Mouse (Mus musculus) midbrain, embryonic 16.5 days (tissue): ENCODE results near the gene Olfr553. TPM values are rescaled to one million over a fixed set of nuclear protein-coding genes. Genes with fewer than 3 reads are reported as not detected.
"Not testable (repeated sequence)": the region's sequence is repeated elsewhere in the genome, so short reads cannot be mapped to it uniquely, and the experiment has no call there.

Experiments
- ATAC-seq: fragments of 200-750 bp; cut with Nextera tagmentation; 2 replicates; pipeline ENCODE4 v1.8.0; 2017; ENCODE audit warnings: moderate TSS enrichment
- H3K27ac ChIP-seq: fragments of 300-500 bp; sonication (generic); 2 replicates; pipeline ENCODE4 v1.5.1; 2014; ENCODE audit warnings: mild to moderate bottlenecking, low read length, mixed read lengths
- H3K27me3 ChIP-seq: fragments of 300-500 bp; sonication (generic); 2 replicates; pipeline ENCODE4 v1.6.1; 2014; ENCODE audit warnings: low read depth, low read length, mixed read lengths; ENCODE audit not compliant: control insufficient read depth, insufficient read depth
- H3K36me3 ChIP-seq: fragments of 300-500 bp; sonication (generic); 2 replicates; pipeline ENCODE4 v1.6.1; 2014; ENCODE audit warnings: mild to moderate bottlenecking, low read length, moderate library complexity, mixed read lengths; ENCODE audit not compliant: control insufficient read depth, insufficient read depth
- H3K4me1 ChIP-seq: fragments of 300-500 bp; sonication (generic); 2 replicates; pipeline ENCODE4 v1.6.1; 2014; ENCODE audit warnings: mild to moderate bottlenecking, low read length, mixed read lengths; ENCODE audit not compliant: control insufficient read depth, insufficient read depth
- H3K4me2 ChIP-seq: fragments of 300-500 bp; sonication (generic); 2 replicates; pipeline ENCODE4 v1.6.1; 2014; ENCODE audit warnings: mild to moderate bottlenecking, low read length, mixed read lengths
- H3K4me3 ChIP-seq: fragments of 300-500 bp; sonication (generic); 2 replicates; pipeline ENCODE4 v1.5.1; 2014; ENCODE audit warnings: low read depth, mild to moderate bottlenecking, low read length, moderate library complexity, mixed read lengths
- H3K9ac ChIP-seq: fragments of 300-500 bp; sonication (generic); 2 replicates; pipeline ENCODE4 v1.6.1; 2014; ENCODE audit warnings: low read depth, low read length, mixed read lengths
- H3K9me3 ChIP-seq: fragments of 300-500 bp; sonication (generic); replicated peaks from 2 replicates; pipeline ENCODE4 v1.6.1; 2014; ENCODE audit warnings: mild to moderate bottlenecking, low read length, mixed read lengths; ENCODE audit not compliant: control insufficient read depth, poor library complexity, severe bottlenecking
- WGBS: fragments of 180-500 bp; shearing (Covaris S2); extraction: QIAGEN DNeasy Blood & Tissue Kit; methylation state at CpG from one replicate; pipeline ENCODE4 v1.1.7; 2014; 5-methylcytosine and 5-hydroxymethylcytosine counted together
- polyA plus RNA-seq: library from polyadenylated mRNA; unstranded; fragments of >200 nt; fragmentation: Nextera tagmentation; extraction: Ambion mirVana; gene quantifications from 2 replicates; pipeline ENCODE4 v1.2.1, GENCODE M21; 2015

Olfr553 gene
- polyA plus RNA-seq, result not detected in 2 replicates

DNA sequence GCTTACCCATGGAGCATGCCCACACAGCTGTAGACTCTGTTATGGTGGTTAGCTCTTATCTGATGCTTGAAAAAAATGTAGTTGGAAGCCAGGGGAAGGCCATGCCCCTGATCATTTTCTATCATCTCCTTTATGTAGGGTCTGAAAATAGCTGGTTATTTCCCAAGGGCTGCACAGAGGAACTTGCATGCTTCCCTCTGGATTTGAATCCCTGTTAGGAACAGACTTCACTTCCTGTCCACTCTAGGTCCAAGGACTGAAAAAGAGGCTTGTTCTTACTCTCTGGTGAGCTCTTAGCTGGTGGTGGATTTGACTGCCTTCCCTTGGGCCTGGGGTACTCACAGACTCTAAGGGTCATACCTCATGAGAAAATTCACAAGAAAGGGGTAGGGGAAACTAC, at the start of gene Olfr553:
Olfr553 (minus strand) TSS at position 101 of the 400 bp plus-strand sequence.
- Histone ChIP-seq H3K9me3 (no peaks in the 10 kb centered on the region), H3K36me3 (no peaks in the 10 kb centered on the region), H3K27ac (no peak within 1 kb of the TSS), H3K4me3 (no peak within 1 kb of the TSS), H3K4me2 (no peak within 1 kb of the TSS), H3K4me1 (no peaks in the 10 kb centered on the region), H3K27me3 (no peaks in the 10 kb centered on the region), H3K9ac (no peak within 1 kb of the TSS)
- no peak for ATAC-seq

DNA sequence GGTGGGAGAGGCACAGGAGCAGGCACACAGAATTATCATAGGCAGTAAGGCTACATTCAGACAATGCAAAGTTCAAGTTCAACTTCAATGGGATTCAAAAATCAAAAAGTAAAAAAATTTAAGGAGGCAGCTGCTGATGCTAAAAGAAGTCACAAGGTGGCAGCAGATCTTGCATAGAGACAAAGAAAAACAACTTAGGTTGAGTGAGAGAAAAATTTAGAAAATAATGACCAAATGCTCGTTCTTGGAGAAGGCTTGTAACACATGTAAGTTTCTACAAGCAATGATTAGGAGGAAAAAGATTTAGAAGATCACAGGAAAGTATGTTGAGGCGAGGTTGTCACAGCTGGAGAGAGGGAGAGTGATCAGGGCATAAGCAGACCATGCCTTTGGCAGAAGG, 47.4 kb upstream of the Olfr553 start:
- no peaks in the 10 kb centered on the region for H3K4me1 ChIP-seq
- no peak overlapping the region for H3K4me2 ChIP-seq
- H3K27ac ChIP-seq, result no peak overlapping the region
- no peak for ATAC-seq
- no peaks in the 10 kb centered on the region for H3K9me3 ChIP-seq
- H3K4me3 ChIP-seq, result no peak overlapping the region
- no peaks in the 10 kb centered on the region for H3K36me3 ChIP-seq
- H3K27me3 ChIP-seq, result no peaks in the 10 kb centered on the region
- H3K9ac ChIP-seq, result no peak overlapping the region
- 39% methylated on average over 2 of the region's 2 CpGs for WGBS

- Histone ChIP-seq H3K9me3 (no peaks in the 10 kb centered on the region), H3K9ac (no peak within 1 kb of the TSS), H3K27ac (no peak within 1 kb of the TSS), H3K36me3 (no peaks in the 10 kb centered on the region), H3K4me3 (no peak within 1 kb of the TSS), H3K27me3 (no peaks in the 10 kb centered on the region), H3K4me2 (no peak within 1 kb of the TSS), H3K4me1 (no peaks in the 10 kb centered on the region)
- no peak for ATAC-seq
- 35% methylated on average over 3 of the region's 3 CpGs for WGBS
Observed at GRCm38 (mm10) chr7:102664599-102664998, 46.6 kb upstream of the Olfr553 start, which contains the start of gene Olfr556. Olfr556 (plus strand) TSS chr7:102664899.

DNA sequence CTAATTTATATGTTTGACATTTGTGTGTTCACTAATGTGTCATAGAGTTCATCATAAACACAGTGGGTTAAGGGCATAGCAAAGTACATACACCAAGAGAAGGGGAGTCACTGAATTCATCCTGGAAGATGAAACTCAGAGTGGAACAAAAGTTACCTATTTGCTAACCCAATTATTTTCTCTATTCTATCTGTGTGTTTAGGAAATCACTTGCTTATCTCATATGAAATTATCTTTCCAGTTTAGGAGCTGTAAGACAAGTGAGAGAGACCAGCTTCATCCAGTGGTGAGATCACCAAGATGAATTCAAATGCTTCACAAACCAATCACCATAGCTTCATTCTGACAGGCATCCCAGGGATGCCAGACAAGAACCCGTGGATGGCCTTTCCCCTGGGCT, 40.5 kb upstream of the Olfr553 start, which contains the start of gene Olfr555:
Olfr555 (plus strand) TSS at position 301 of the 400 bp plus-strand sequence.
- 79% methylated on average over 1 of the region's 1 CpGs for WGBS
- no peak for ATAC-seq

DNA sequence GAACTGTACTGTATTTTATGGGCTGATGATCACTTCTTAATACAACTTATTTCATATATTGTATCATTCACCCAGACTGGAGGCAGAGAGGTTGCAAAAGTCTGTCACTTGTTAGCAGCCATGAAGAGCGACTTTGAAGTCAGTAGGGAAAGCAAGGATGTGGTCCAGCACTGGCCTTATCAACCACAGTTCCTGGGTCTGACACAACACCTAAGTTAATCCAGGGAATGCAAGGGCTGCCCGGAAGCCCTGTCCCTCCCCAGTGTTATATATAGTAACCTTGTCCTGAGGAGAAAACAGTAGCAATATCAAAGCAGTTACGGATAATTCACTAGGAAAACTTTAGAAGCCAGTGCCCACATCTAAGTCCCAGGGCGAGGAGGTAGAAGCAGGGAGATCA, 26.9 kb upstream of the Olfr553 start:
- H3K4me1 ChIP-seq, H3K9ac ChIP-seq, H3K4me3 ChIP-seq, H3K4me2 ChIP-seq, H3K27me3 ChIP-seq, H3K36me3 ChIP-seq, H3K27ac ChIP-seq, H3K9me3 ChIP-seq, ATAC-seq: not testable (repeated sequence)
- WGBS, result 92% methylated on average over 4 of the region's 4 CpGs

More for the DNA sequence above, 40.5 kb upstream of the Olfr553 start, which contains the start of gene Olfr555:
- no peaks in the 10 kb centered on the region for H3K9me3 ChIP-seq
- no peak within 1 kb of the TSS for H3K9ac ChIP-seq
- no peak within 1 kb of the TSS for H3K27ac ChIP-seq
- H3K4me2 ChIP-seq, result no peak within 1 kb of the TSS
- no peaks in the 10 kb centered on the region for H3K4me1 ChIP-seq
- no peak within 1 kb of the TSS for H3K4me3 ChIP-seq
- H3K36me3 ChIP-seq, result no peaks in the 10 kb centered on the region
- H3K27me3 ChIP-seq, result no peaks in the 10 kb centered on the region

DNA sequence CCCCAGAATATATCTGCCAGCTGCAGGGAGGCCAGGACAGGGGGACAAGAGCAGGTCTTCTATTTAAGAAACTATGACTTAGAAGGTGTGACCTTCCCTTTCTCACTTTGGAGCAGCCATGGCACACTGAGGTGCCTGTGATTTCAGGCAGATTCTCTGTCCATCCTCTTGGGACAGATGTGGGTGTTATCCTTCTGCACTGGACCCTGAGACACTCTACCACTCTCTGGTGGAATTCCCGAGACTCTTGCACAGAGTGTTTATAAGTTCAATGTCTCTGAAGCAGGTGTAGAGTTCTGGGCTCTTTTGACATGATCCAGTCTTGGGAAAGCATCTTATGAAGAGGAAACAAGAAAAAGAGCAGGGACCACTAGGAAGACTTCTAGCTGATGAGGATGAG, 20.1 kb upstream of the Olfr553 start, which contains the start of gene Olfr554:
Olfr554 (plus strand) TSS at position 301 of the 400 bp plus-strand sequence.
- H3K4me2 ChIP-seq, result no peak within 1 kb of the TSS
- H3K4me1 ChIP-seq, result no peaks in the 10 kb centered on the region
- WGBS, result 65% methylated on average over 1 of the region's 1 CpGs
- H3K27me3 ChIP-seq, result no peaks in the 10 kb centered on the region
- no peaks in the 10 kb centered on the region for H3K36me3 ChIP-seq
- ATAC-seq, result no peak
- no peak within 1 kb of the TSS for H3K9ac ChIP-seq
- no peak within 1 kb of the TSS for H3K27ac ChIP-seq
- H3K9me3 ChIP-seq, result no peaks in the 10 kb centered on the region
- no peak within 1 kb of the TSS for H3K4me3 ChIP-seq

GRCm38 (mm10) chr7:102636665-102637064, 18.6 kb upstream of the Olfr553 start:
- Histone ChIP-seq H3K9ac (no peak overlapping the region), H3K4me2 (no peak overlapping the region), H3K4me1 (no peaks in the 10 kb centered on the region), H3K36me3 (no peaks in the 10 kb centered on the region), H3K27me3 (no peaks in the 10 kb centered on the region), H3K27ac (no peak overlapping the region), H3K4me3 (no peak overlapping the region), H3K9me3 (no peaks in the 10 kb centered on the region)
- ATAC-seq, result no peak
- WGBS, result 31% methylated on average over 3 of the region's 3 CpGs

- H3K27ac ChIP-seq, H3K9ac ChIP-seq, H3K4me2 ChIP-seq, ATAC-seq, H3K36me3 ChIP-seq, H3K9me3 ChIP-seq, H3K27me3 ChIP-seq, H3K4me3 ChIP-seq, H3K4me1 ChIP-seq: not testable (repeated sequence)
- WGBS, result 87% methylated on average over 18 of the region's 19 CpGs
Observed at GRCm38 (mm10) chr7:102620368-102620767, 2.4 kb upstream of the Olfr553 start.

DNA sequence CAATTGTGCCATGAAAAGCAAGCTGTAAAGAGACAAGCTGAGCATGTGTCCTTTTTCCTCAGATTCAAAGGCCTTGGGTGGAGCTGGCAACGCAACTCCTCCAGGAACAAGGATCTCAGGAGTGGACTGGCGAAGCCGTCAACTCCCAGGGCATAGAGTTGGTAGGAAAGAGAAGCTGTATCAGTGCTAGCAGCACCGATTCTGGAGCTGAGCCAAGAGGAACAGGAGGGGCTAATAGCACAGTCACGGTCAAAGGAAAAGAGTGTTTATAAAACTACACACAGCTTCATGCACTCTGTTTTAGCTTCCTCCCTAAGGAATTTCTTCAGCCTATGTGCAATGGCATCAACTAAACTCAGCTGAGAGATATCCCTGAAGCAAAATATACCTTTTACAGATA, 1.6 kb upstream of the Olfr553 start:
- no peaks in the 10 kb centered on the region for H3K27me3 ChIP-seq
- H3K36me3 ChIP-seq, result no peaks in the 10 kb centered on the region
- H3K4me3 ChIP-seq, result no peak overlapping the region
- no peak overlapping the region for H3K27ac ChIP-seq
- no peaks in the 10 kb centered on the region for H3K4me1 ChIP-seq
- H3K9ac ChIP-seq, result no peak overlapping the region
- no peak overlapping the region for H3K4me2 ChIP-seq
- H3K9me3 ChIP-seq, result no peaks in the 10 kb centered on the region
- WGBS, result 70% methylated on average over 5 of the region's 5 CpGs
- ATAC-seq, result no peak
